Mouse (Mus musculus): ENCODE data around the gene Matk. TPM values are rescaled to one million over a fixed set of nuclear protein-coding genes. Genes with fewer than 3 reads are reported as not detected.

Gene Matk
- polyA plus RNA-seq, 1 experiment: 141 TPM

DNA sequence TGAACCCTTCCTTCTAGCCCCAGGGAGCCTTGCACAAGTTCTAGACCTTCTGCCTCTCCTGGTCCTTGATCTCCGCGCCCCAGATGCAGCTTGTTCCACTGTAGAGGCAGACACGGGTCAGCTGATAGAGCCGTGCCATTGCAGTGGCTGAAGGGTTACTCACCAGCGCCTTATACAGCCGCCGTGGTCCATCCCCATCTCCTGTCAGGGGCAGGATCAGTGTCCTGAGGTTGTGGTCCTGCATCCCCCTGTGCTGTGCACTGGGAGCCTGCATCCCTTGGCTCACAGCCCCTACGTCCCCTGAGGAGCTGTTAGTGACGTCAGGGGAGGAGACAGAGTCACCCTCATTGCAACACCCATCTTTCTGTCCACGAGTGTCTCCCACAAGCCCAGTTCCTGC lies 50.5 kb downstream of the Matk start:
- 19% methylated on average over 10 of the region's 10 CpGs for WGBS
- DNase-seq: peak in 1 of 2 experiments; percentile 56
- Histone ChIP-seq H3K4me3 (replicated peaks; ENCODE audit: insufficient read depth, low read depth, low read length) (peak overlapping the region; percentile 26), H3K27ac (ENCODE audit: insufficient read depth, low read length) (peak overlapping the region; percentile 86), H3K27me3 (ENCODE audit: control insufficient read depth, insufficient read depth, low read length) (no peaks in the 10 kb centered on the region), H3K4me1 (ENCODE audit: control insufficient read depth, insufficient read depth, low read length) (peaks cover 85% of the 10 kb centered on the region)
- TF ChIP-seq POLR2A (IDR thresholded peaks at IDR 0.05; ENCODE audit: borderline replicate concordance, insufficient read depth, low read length) (no peak), CTCF (IDR thresholded peaks at IDR 0.05; ENCODE audit: borderline replicate concordance, insufficient read depth, low read depth, low read length) (no peak)

DNA sequence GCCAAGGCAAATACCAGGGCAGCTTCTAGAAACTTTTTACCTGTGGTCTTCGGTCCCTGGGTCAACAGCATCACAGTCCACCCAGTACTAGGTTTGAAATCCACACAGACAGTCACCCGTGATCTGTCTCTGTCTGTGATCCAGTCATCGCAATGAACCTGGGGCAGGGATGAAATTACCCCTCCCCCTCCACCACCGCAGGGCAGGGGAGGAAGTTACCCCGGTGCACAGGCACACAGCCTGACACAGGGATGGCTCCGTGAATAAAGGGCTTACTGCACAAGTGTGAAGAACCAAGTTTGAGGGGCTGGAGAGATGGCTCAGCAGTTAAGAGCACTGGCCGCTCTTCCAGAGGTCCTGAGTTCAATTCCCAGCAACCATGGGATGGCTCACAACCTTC lies 51.0 kb downstream of the Matk start:
- WGBS: 39% methylated on average over 7 of the region's 7 CpGs
- H3K4me1 ChIP-seq (ENCODE audit: control insufficient read depth, insufficient read depth, low read length): peaks cover 80% of the 10 kb centered on the region
- H3K27me3 ChIP-seq (ENCODE audit: control insufficient read depth, insufficient read depth, low read length): no peaks in the 10 kb centered on the region
- no peak overlapping the region for H3K4me3 ChIP-seq (replicated peaks; ENCODE audit: insufficient read depth, low read depth, low read length)
- peak overlapping the region; percentile 86 for H3K27ac ChIP-seq (ENCODE audit: insufficient read depth, low read length)
- DNase-seq: no peak
- TF ChIP-seq CTCF (IDR thresholded peaks at IDR 0.05; ENCODE audit: borderline replicate concordance, insufficient read depth, low read depth, low read length) (no peak), POLR2A (IDR thresholded peaks at IDR 0.05; ENCODE audit: borderline replicate concordance, insufficient read depth, low read length) (no peak)

DNA sequence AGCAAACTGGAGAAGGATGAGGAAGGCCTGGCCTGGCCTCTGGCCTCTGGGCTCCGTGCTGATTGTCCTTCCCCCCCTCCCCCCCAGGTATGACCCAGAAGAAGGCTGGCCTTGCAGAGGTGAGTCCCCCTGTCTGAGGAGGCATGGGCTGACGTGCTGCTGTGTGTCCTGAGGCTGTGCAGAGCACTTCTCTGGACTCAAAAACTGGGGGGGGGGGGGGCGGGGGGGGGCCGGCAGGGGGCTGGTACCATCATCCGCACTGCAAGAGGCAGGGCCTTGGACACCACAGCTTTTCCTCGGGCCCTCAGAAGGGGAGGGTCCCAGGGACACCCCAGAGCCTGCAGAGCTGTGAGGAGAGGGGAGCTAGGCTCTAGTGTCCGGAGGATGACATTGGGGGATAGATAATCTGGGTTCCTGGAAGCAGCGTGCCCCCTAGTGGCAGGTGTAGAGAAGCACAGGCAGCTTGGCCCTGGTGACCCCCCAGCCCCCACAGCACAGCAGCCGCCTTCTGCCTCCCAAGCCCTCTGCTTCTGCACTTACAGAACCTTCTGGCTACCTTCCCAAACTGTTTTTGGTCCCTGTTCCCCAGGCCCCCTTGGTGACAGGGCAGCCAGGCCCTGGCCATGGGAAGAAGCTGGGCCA lies 52.0 kb downstream of the Matk start:
- WGBS: 9% methylated on average over 9 of the region's 9 CpGs
- TF ChIP-seq CTCF (IDR thresholded peaks at IDR 0.05; ENCODE audit: borderline replicate concordance, insufficient read depth, low read depth, low read length) (peak; percentile 97), POLR2A (IDR thresholded peaks at IDR 0.05; ENCODE audit: borderline replicate concordance, insufficient read depth, low read length) (no peak)
- peak; percentile 71 to 80 for DNase-seq

GRCm38 (mm10) chr10:81305663-81306062 lies 52.9 kb downstream of the Matk start:
- Histone ChIP-seq H3K27ac (ENCODE audit: insufficient read depth, low read length) (peak overlapping the region; percentile 65; the same call in 1 of the 2 replicates), H3K4me1 (ENCODE audit: control insufficient read depth, insufficient read depth, low read length) (peaks cover 61% of the 10 kb centered on the region), H3K27me3 (ENCODE audit: control insufficient read depth, insufficient read depth, low read length) (no peaks in the 10 kb centered on the region), H3K4me3 (replicated peaks; ENCODE audit: insufficient read depth, low read depth, low read length) (no peak overlapping the region)
- WGBS: 21% methylated on average over 14 of the region's 14 CpGs
- no peak for TF ChIP-seq CTCF (IDR thresholded peaks at IDR 0.05; ENCODE audit: borderline replicate concordance, insufficient read depth, low read depth, low read length)
- TF ChIP-seq POLR2A (IDR thresholded peaks at IDR 0.05; ENCODE audit: borderline replicate concordance, insufficient read depth, low read length): no peak
- peak; percentile 73 for DNase-seq

More for the DNA sequence above, 52.0 kb downstream of the Matk start:
- Histone ChIP-seq H3K27ac (ENCODE audit: insufficient read depth, low read length) (peak overlapping the region; percentile 65), H3K4me1 (ENCODE audit: control insufficient read depth, insufficient read depth, low read length) (peaks cover 71% of the 10 kb centered on the region), H3K27me3 (ENCODE audit: control insufficient read depth, insufficient read depth, low read length) (no peaks in the 10 kb centered on the region), H3K4me3 (replicated peaks; ENCODE audit: insufficient read depth, low read depth, low read length) (peak overlapping the region; percentile 18)

- no peaks in the 10 kb centered on the region for H3K27me3 ChIP-seq (ENCODE audit: control insufficient read depth, insufficient read depth, low read length)
- H3K4me3 ChIP-seq (replicated peaks; ENCODE audit: insufficient read depth, low read depth, low read length): no peak overlapping the region
- peak in 1 of 2 experiments; percentile 48 for DNase-seq
- H3K27ac ChIP-seq (ENCODE audit: insufficient read depth, low read length): no peak overlapping the region
- WGBS: 52% methylated on average over 12 of the region's 12 CpGs
- H3K4me1 ChIP-seq (ENCODE audit: control insufficient read depth, insufficient read depth, low read length): peaks cover 56% of the 10 kb centered on the region
- TF ChIP-seq POLR2A (IDR thresholded peaks at IDR 0.05; ENCODE audit: borderline replicate concordance, insufficient read depth, low read length) (no peak), CTCF (IDR thresholded peaks at IDR 0.05; ENCODE audit: borderline replicate concordance, insufficient read depth, low read depth, low read length) (no peak)
These were observed 53.5 kb downstream of the Matk start for GRCm38 (mm10) chr10:81306173-81306668.

- 50% methylated on average over 21 of the region's 21 CpGs for WGBS
- Histone ChIP-seq H3K4me1 (ENCODE audit: control insufficient read depth, insufficient read depth, low read length) (peaks cover 49% of the 10 kb centered on the region), H3K27me3 (ENCODE audit: control insufficient read depth, insufficient read depth, low read length) (no peaks in the 10 kb centered on the region), H3K27ac (ENCODE audit: insufficient read depth, low read length) (no peak overlapping the region), H3K4me3 (replicated peaks; ENCODE audit: insufficient read depth, low read depth, low read length) (no peak overlapping the region)
- DNase-seq: peak in 1 of 2 experiments; percentile 40
- TF ChIP-seq POLR2A (IDR thresholded peaks at IDR 0.05; ENCODE audit: borderline replicate concordance, insufficient read depth, low read length): no peak
- no peak for TF ChIP-seq CTCF (IDR thresholded peaks at IDR 0.05; ENCODE audit: borderline replicate concordance, insufficient read depth, low read depth, low read length)
These were observed 54.3 kb downstream of the Matk start for GRCm38 (mm10) chr10:81306837-81307682.

- Histone ChIP-seq H3K4me3 (replicated peaks; ENCODE audit: insufficient read depth, low read depth, low read length) (no peak overlapping the region), H3K4me1 (ENCODE audit: control insufficient read depth, insufficient read depth, low read length) (peaks cover 26% of the 10 kb centered on the region), H3K27ac (ENCODE audit: insufficient read depth, low read length) (no peak overlapping the region), H3K27me3 (ENCODE audit: control insufficient read depth, insufficient read depth, low read length) (no peaks in the 10 kb centered on the region)
- TF ChIP-seq CTCF (IDR thresholded peaks at IDR 0.05; ENCODE audit: borderline replicate concordance, insufficient read depth, low read depth, low read length): no peak
- TF ChIP-seq POLR2A (IDR thresholded peaks at IDR 0.05; ENCODE audit: borderline replicate concordance, insufficient read depth, low read length): no peak
- DNase-seq: no peak
- 84% methylated on average over 5 of the region's 5 CpGs for WGBS
These were observed 56.8 kb downstream of the Matk start for GRCm38 (mm10) chr10:81309571-81309970.

Other genes with a start within 250 kb of the Matk start
- 21.0 and 23.0 TPM in 2 replicates for gene Gng7, start 238.0 kb upstream of the Matk start, polyA plus RNA-seq (2012; rRNA removed)
- 126 and 136 TPM in 2 replicates for gene Diras1, start 227.3 kb upstream of the Matk start, polyA plus RNA-seq (2012; rRNA removed)
- gene Slc39a3, start 215.5 kb upstream of the Matk start, polyA plus RNA-seq (2012; rRNA removed): 75.2 and 77.0 TPM in 2 replicates
- gene Sgta, start 192.8 kb upstream of the Matk start, polyA plus RNA-seq (2012; rRNA removed): 231 and 240 TPM in 2 replicates
- 54.7 and 55.3 TPM in 2 replicates for gene Thop1, start 182.9 kb upstream of the Matk start, polyA plus RNA-seq (2012; rRNA removed)
- gene Creb3l3, start 154.1 kb upstream of the Matk start, polyA plus RNA-seq (2012; rRNA removed): 0.33 and 0.41 TPM in 2 replicates
- gene Map2k2, start 147.0 kb upstream of the Matk start, polyA plus RNA-seq (2012; rRNA removed): 161 and 187 TPM in 2 replicates
- 61.6 and 62.9 TPM in 2 replicates for gene Zbtb7a, start 117.7 kb upstream of the Matk start, polyA plus RNA-seq (2012; rRNA removed)
- gene Pias4, start 85.0 kb upstream of the Matk start, polyA plus RNA-seq (2012; rRNA removed): 34.8 and 36.0 TPM in 2 replicates
- gene Eef2, start 76.3 kb upstream of the Matk start, polyA plus RNA-seq (2012; rRNA removed): 1,163 and 1,164 TPM in 2 replicates
- gene Dapk3, start 69.9 kb upstream of the Matk start, polyA plus RNA-seq (2012; rRNA removed): 70.7 and 73.0 TPM in 2 replicates
- gene 4930442H23Rik, start 69.1 kb upstream of the Matk start, polyA plus RNA-seq (2012; rRNA removed): not detected in 2 replicates
- gene Nmrk2, start 50.9 kb upstream of the Matk start, polyA plus RNA-seq (2012; rRNA removed): 0.16 and 0.33 TPM in 2 replicates
- gene Atcay, start 22.1 kb upstream of the Matk start, polyA plus RNA-seq (2012; rRNA removed): 115 and 122 TPM in 2 replicates
- 77.6 and 79.6 TPM in 2 replicates for gene Zfr2, start 19.8 kb upstream of the Matk start, polyA plus RNA-seq (2012; rRNA removed)
- gene Mrpl54, start 14.0 kb downstream of the Matk start, polyA plus RNA-seq (2012; rRNA removed): 81.4 and 84.9 TPM in 2 replicates
- 61.8 and 63.9 TPM in 2 replicates for gene Apba3, start 14.0 kb downstream of the Matk start, polyA plus RNA-seq (2012; rRNA removed)
- gene Tjp3, start 38.6 kb downstream of the Matk start, polyA plus RNA-seq (2012; rRNA removed): 0.51 and 1.2 TPM in 2 replicates
- 288 and 314 TPM in 2 replicates for gene Pip5k1c, start 40.0 kb downstream of the Matk start, polyA plus RNA-seq (2012; rRNA removed)
- 36.3 and 36.9 TPM in 2 replicates for gene Cactin, start 68.2 kb downstream of the Matk start, polyA plus RNA-seq (2012; rRNA removed)
- 2.2 and 3.2 TPM in 2 replicates for gene Tbxa2r, start 75.8 kb downstream of the Matk start, polyA plus RNA-seq (2012; rRNA removed)
- gene Gipc3, start 90.3 kb downstream of the Matk start, polyA plus RNA-seq (2012; rRNA removed): 0.97 and 1.0 TPM in 2 replicates
- gene Hmg20b, start 97.5 kb downstream of the Matk start, polyA plus RNA-seq (2012; rRNA removed): 42.7 and 43.4 TPM in 2 replicates
- 34.8 and 35.0 TPM in 2 replicates for gene Mfsd12, start 104.6 kb downstream of the Matk start, polyA plus RNA-seq (2012; rRNA removed)
- gene 4930404N11Rik, start 112.9 kb downstream of the Matk start, polyA plus RNA-seq (2012; rRNA removed): 0.24 and 0.36 TPM in 2 replicates
- gene Fzr1, start 125.6 kb downstream of the Matk start, polyA plus RNA-seq (2012; rRNA removed): 75.8 and 81.5 TPM in 2 replicates
- gene Dohh, start 131.5 kb downstream of the Matk start, polyA plus RNA-seq (2012; rRNA removed): 87.7 and 93.1 TPM in 2 replicates
- gene Gm48551, start 131.5 kb downstream of the Matk start, polyA plus RNA-seq (2012; rRNA removed): 10.2 and 10.8 TPM in 2 replicates
- gene Gm48552, start 136.1 kb downstream of the Matk start, polyA plus RNA-seq (2012; rRNA removed): 10.7 and 13.8 TPM in 2 replicates
- gene Smim24, start 140.1 kb downstream of the Matk start, polyA plus RNA-seq (2012; rRNA removed): 1.2 and 1.7 TPM in 2 replicates
- gene Nfic, start 202.7 kb downstream of the Matk start, polyA plus RNA-seq (2012; rRNA removed): 103 and 108 TPM in 2 replicates
- 57.3 and 60.6 TPM in 2 replicates for gene Celf5, start 229.8 kb downstream of the Matk start, polyA plus RNA-seq (2012; rRNA removed)
- gene Ncln, start 243.5 kb downstream of the Matk start, polyA plus RNA-seq (2012; rRNA removed): 112 and 116 TPM in 2 replicates
- gene S1pr4, start 247.2 kb downstream of the Matk start, polyA plus RNA-seq (2012; rRNA removed): 0.67 and 1.1 TPM in 2 replicates

All from cerebellum, adult 2 months (tissue).